Mouse (Mus musculus): ENCODE data around the gene Ajap1. TPM values are rescaled to one million over a fixed set of nuclear protein-coding genes. Genes with fewer than 3 reads are reported as not detected.
A peak's percentile ranks its signal among the peaks of the same experiment; 100 is the strongest.

The Ajap1 gene
- polyA plus RNA-seq, 1 experiment from 2014 or later: 0.13 TPM

DNA sequence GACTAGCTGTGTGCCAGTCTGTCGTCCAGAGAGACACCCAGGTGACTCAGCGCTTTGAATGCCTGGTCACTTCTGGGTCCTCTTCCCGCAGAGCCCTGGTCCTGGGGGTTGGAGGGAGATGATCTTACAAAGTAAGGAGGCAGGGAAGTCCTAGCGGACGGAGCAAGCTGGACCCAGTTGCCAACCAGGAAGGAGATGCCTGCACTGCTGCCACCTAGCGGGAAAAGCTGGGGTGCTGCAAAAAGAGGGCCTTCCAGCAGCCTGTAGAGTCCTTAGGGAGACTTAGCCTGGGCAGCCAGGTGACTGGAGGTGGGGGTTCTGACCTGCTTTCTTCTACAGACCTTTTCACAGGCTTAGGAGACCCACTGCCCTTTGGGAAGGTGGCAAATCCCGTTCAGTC is 1.8 kb upstream of the Ajap1 start:
- Histone ChIP-seq H3K9ac (no peak overlapping the region), H3K4me2 (no peak overlapping the region), H3K9me3 (replicated peaks) (no peaks in the 10 kb centered on the region), H3K4me1 (replicated peaks) (peaks cover 21% of the 10 kb centered on the region), H3K27me3 (peaks cover 85% of the 10 kb centered on the region), H3K4me3 (no peak overlapping the region), H3K27ac (no peak overlapping the region), H3K36me3 (no peaks in the 10 kb centered on the region)
- no peak for ATAC-seq (replicated peaks; ENCODE audit: insufficient number of reproducible peaks, insufficient read depth, low FRiP score, low read depth)
- 3% methylated on average over 7 of the region's 7 CpGs for WGBS

DNA sequence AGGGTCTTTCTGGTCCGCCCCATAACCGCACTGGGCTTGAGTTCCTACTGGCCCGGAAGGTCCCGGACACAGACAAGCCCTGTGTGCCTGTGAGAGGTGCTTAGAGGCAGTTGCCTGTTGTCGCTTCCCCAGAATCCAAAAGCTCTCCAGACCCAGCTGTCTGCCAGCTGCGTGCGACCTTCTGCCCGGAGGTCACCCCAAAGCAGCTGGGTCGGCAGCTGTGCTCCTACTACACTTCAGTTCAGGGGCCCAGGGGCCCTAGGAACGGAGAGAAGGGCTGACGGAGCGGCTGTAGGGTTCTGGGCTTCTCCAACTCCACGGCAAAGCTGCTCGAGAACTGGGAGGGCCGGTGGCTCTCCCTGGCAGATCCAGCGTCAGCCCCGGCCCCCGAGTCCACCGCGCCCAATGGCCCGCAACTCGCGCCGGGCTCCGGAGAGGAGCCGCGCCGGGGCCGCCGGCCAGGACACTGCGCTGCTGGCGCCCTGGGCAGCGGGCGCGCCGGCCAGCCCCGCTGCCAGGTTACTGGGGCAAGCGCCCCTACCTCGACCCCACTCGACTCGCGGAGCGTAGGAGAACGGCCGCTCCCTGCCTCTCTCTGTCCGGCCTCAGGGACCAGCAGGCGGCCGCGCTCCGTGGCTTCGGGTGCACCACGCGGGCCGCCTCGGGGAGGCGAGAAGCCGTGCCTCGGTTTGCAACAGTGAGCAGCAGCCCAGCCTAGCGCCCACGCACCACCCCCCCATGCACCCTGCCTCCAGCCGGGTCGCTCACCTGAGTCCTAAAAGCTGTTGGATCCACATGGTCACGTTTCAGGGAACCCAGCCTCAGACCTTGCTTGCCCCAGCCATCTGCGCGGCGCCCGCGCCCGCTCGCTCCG is 1.0 kb downstream of the Ajap1 start:
- Histone ChIP-seq H3K4me1 (replicated peaks) (peaks cover 21% of the 10 kb centered on the region), H3K36me3 (no peaks in the 10 kb centered on the region), H3K9ac (no peak overlapping the region; the same call in 1 of the 2 replicates), H3K9me3 (replicated peaks) (no peaks in the 10 kb centered on the region), H3K27ac (no peak overlapping the region), H3K4me3 (peak overlapping the region; percentile 36), H3K4me2 (peak overlapping the region; percentile 67), H3K27me3 (peaks cover 98% of the 10 kb centered on the region)
- ATAC-seq (replicated peaks; ENCODE audit: insufficient number of reproducible peaks, insufficient read depth, low FRiP score, low read depth): no peak
- 1% methylated on average over 71 of the region's 71 CpGs for WGBS

DNA sequence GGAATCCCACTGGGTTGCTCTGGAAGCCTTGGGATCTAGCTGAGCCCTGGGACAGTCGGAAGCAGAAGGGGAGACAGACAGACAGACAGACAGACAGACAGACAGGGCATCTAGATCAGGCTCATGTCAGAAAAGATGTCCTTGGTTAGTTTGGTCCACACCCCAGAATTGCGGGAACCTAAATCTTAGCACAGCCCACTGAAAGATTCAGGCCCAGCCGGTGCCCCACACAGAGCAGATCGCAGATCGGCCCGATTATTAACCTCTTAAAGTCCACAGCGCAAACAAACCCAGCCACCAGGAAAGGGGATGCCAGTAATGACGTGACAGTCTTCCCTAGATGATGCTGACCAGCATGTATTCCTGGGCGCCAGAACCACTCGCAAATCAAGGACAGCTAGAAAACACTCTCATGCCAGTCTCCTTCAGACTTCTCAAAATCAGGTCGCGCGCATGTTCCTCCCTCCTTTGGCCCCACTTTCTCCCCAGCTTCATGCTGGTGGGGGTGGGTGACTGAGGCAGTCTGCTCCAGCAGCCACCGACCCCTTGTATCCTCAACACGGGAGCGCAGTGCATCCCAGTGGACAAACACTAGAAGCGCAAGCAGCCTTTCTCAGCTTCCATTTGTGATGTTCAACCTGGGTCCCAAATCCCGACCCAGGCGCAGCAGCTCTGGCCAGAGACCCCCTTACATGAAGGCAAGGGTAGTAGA is 1.9 kb downstream of the Ajap1 start:
- H3K4me2 ChIP-seq: peak overlapping the region; percentile 67
- no peak overlapping the region for H3K9ac ChIP-seq
- H3K9me3 ChIP-seq (replicated peaks): no peaks in the 10 kb centered on the region
- no peaks in the 10 kb centered on the region for H3K36me3 ChIP-seq
- 4% methylated on average over 19 of the region's 19 CpGs for WGBS
- peak overlapping the region; percentile 36 for H3K4me3 ChIP-seq
- peaks cover 100% of the 10 kb centered on the region for H3K27me3 ChIP-seq
- ATAC-seq (replicated peaks; ENCODE audit: insufficient number of reproducible peaks, insufficient read depth, low FRiP score, low read depth): no peak
- no peak overlapping the region for H3K27ac ChIP-seq
- peaks cover 21% of the 10 kb centered on the region for H3K4me1 ChIP-seq (replicated peaks)

DNA sequence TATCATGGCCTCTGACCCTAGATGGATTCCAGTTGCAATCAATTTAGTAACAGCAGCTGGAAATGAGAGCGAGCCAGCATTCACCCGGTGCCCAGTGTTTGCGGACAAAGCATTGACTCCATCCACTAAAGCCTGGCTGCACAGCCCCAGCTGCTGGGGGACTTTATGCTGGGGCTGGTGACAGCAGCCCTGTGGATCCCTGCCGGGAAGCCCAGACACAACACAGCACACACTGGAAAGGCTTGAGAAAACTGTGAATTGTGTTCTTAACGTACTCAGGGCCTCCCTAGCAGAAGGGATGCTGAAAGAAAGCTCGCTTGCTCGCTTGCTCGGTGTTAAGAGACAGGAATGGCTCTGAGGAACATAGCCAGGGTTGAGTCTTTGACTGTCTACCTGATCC is 3.5 kb downstream of the Ajap1 start:
- no peak overlapping the region for H3K4me3 ChIP-seq
- H3K27ac ChIP-seq: no peak overlapping the region
- 25% methylated on average over 8 of the region's 8 CpGs for WGBS
- H3K36me3 ChIP-seq: no peaks in the 10 kb centered on the region
- H3K9ac ChIP-seq: no peak overlapping the region
- H3K9me3 ChIP-seq (replicated peaks): no peaks in the 10 kb centered on the region
- H3K27me3 ChIP-seq: peaks cover 88% of the 10 kb centered on the region
- no peak overlapping the region for H3K4me2 ChIP-seq
- no peak for ATAC-seq (replicated peaks; ENCODE audit: insufficient number of reproducible peaks, insufficient read depth, low FRiP score, low read depth)
- peaks cover 21% of the 10 kb centered on the region for H3K4me1 ChIP-seq (replicated peaks)

DNA sequence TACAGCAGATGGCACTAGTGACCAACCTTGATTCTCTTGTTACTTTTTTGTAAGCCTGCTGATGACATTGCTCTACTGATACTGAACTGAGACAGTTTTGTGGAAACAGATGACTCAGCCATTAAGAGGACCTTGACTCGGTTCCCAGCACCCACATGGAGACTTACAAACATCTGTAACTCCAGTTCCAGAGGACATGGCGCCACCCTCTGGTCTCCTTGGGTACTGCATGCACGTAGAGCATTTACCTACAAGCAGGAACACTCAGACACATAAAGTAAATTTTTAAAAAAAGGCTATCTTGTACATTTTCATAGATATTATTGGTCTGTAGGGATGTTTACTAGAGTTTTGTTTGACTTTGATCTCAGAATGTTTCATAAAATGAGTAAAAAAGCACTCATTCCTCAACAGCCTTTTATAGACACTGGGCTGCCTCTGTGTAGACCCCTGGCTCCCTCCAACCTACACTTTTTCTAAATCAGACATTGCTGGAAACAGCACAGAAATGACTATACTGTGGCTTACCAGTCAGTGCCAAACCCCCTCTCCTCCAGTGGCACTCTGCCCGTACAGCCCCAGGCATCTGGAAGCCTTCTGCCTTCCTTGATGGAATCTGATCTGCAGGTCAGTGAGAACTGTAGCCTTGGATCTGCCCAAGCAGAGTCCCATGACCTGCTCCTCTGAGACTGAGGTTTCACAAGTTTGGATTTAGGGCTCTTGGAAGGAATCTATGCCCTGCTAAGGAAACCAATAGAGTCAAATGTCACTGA is 8.9 kb downstream of the Ajap1 start:
- Histone ChIP-seq H3K4me2 (no peak overlapping the region), H3K4me1 (replicated peaks) (no peaks in the 10 kb centered on the region), H3K9me3 (replicated peaks) (no peaks in the 10 kb centered on the region), H3K27ac (no peak overlapping the region), H3K36me3 (no peaks in the 10 kb centered on the region), H3K9ac (no peak overlapping the region), H3K27me3 (peaks cover 33% of the 10 kb centered on the region), H3K4me3 (no peak overlapping the region)
- WGBS: 68% methylated on average over 4 of the region's 4 CpGs
- no peak for ATAC-seq (replicated peaks; ENCODE audit: insufficient number of reproducible peaks, insufficient read depth, low FRiP score, low read depth)

DNA sequence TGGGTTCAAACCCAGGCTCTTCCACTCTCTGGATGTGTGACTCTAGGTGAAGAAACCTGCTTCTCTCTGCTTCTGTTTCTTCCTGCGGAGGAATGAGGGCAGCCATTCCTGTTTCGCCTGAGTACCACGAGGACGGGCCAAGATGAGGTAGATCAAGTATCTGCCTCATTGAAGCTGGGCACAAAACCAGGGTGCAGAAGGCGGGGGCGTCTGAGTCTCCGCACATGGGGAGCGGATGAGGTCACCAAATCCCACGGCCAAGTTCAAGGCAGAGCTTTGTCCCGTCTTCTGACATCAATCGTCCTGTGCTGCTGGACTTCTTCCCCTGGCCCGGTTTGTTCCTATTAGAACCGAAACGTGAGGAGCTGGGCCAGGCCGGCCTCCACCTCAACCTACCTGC is 12.9 kb downstream of the Ajap1 start:
- Histone ChIP-seq H3K36me3 (no peaks in the 10 kb centered on the region), H3K4me3 (no peak overlapping the region), H3K27ac (no peak overlapping the region), H3K9ac (no peak overlapping the region), H3K9me3 (replicated peaks) (no peaks in the 10 kb centered on the region), H3K4me2 (no peak overlapping the region), H3K27me3 (no peaks in the 10 kb centered on the region), H3K4me1 (replicated peaks) (no peaks in the 10 kb centered on the region)
- WGBS: 79% methylated on average over 15 of the region's 15 CpGs
- ATAC-seq (replicated peaks; ENCODE audit: insufficient number of reproducible peaks, insufficient read depth, low FRiP score, low read depth): no peak

DNA sequence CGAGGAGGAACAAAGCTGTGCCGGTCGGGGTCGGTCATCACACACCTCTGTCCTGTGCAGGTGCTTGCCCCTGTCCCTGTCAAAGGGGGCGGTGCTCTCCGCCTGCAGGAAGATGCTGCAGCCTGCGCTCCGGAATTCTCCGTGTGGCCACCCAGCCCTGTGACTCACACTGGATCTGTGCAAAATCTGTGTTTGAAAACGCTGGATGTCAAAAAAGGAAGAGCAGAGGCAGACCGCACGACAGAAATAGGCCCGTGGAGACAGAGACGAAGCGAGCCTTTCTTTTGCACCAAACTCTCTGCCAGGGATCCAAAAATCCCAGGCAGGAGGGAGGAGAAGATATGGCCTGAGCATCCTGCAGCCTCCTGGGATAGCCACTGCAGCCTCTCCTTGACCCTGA is 22.7 kb downstream of the Ajap1 start:
- WGBS: 71% methylated on average over 15 of the region's 15 CpGs
- no peaks in the 10 kb centered on the region for H3K9me3 ChIP-seq (replicated peaks)

DNA sequence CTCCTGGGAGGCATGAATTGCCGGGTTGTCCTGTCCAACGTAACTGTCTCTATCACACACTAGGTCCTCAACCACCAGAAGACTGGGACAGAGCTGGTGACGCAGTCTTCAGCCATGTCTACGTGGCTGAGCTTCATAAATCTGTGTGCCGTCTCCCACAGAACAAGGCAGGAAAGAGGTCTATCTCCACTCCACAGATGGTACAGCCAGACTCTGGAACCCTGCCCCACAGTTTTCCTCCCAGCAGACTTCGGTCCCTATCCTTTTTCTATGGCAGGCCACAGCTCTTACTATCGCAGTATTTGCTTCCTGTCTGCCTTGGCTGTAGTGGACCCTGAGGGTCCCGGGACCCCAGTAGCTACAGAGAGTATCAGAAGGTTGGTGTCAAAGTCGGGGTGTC is 23.1 kb downstream of the Ajap1 start:
- no peak for ATAC-seq (replicated peaks; ENCODE audit: insufficient number of reproducible peaks, insufficient read depth, low FRiP score, low read depth)

More for the DNA sequence above, 22.7 kb downstream of the Ajap1 start:
- H3K36me3 ChIP-seq: no peaks in the 10 kb centered on the region
- H3K4me3 ChIP-seq: no peak overlapping the region
- peaks cover 4% of the 10 kb centered on the region; the same call in 1 of the 2 replicates for H3K27me3 ChIP-seq
- no peak overlapping the region for H3K27ac ChIP-seq
- no peak for ATAC-seq (replicated peaks; ENCODE audit: insufficient number of reproducible peaks, insufficient read depth, low FRiP score, low read depth)
- no peak overlapping the region for H3K4me2 ChIP-seq
- H3K9ac ChIP-seq: no peak overlapping the region
- no peaks in the 10 kb centered on the region for H3K4me1 ChIP-seq (replicated peaks)

DNA sequence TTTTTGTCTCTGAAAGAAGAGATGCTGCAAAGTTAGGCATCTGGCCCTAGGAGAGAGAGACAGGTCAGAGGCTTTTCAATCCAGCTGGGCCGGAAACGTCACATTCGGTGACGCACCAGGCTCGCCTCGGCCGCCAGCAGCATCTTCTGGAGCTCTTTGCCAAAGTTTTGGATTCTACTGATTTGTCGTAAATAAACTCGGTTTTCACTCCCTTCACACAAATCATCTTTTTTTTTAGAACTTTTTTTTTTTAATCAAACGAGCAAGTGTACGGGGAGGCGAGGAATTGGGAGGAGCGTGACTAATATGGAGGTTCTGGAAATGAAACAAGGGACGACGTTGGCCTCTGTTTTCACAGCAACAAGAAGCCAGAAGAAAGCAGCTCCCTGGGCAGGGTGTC is 23.8 kb downstream of the Ajap1 start:
- Histone ChIP-seq H3K36me3 (no peaks in the 10 kb centered on the region), H3K4me2 (no peak overlapping the region), H3K9ac (no peak overlapping the region), H3K4me1 (replicated peaks) (no peaks in the 10 kb centered on the region), H3K27ac (no peak overlapping the region), H3K27me3 (peaks cover 4% of the 10 kb centered on the region; the same call in 1 of the 2 replicates), H3K9me3 (replicated peaks) (no peaks in the 10 kb centered on the region), H3K4me3 (no peak overlapping the region)
- no peak for ATAC-seq (replicated peaks; ENCODE audit: insufficient number of reproducible peaks, insufficient read depth, low FRiP score, low read depth)
- 84% methylated on average over 15 of the region's 15 CpGs for WGBS

More for the DNA sequence above, 23.1 kb downstream of the Ajap1 start:
- Histone ChIP-seq H3K4me3 (no peak overlapping the region), H3K27me3 (peaks cover 4% of the 10 kb centered on the region; the same call in 1 of the 2 replicates), H3K9ac (no peak overlapping the region), H3K27ac (no peak overlapping the region), H3K36me3 (no peaks in the 10 kb centered on the region), H3K4me2 (no peak overlapping the region), H3K9me3 (replicated peaks) (no peaks in the 10 kb centered on the region), H3K4me1 (replicated peaks) (no peaks in the 10 kb centered on the region)
- 76% methylated on average over 9 of the region's 9 CpGs for WGBS

DNA sequence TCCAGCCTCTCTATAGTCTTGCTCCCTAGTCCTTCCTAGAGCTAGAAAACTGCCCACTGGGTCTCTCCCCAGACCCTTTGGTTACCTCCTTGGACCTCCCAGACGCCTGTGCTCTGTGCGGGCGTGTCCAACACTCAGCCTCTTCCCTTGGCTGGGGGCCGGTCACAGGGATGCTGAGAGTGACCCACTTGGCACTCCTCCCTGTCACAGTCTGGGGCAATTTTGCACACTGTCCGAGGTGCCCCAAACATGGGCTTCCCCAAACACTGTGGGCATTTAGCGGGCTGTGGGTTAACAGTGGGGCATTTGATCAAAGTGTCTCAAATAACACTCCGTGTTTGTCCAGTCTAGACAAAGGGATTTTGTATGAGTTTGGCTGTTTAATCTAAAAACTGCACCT is 29.1 kb downstream of the Ajap1 start:
- no peak overlapping the region for H3K4me2 ChIP-seq
- H3K4me3 ChIP-seq: no peak overlapping the region
- H3K36me3 ChIP-seq: no peaks in the 10 kb centered on the region
- no peak overlapping the region for H3K9ac ChIP-seq
- H3K9me3 ChIP-seq (replicated peaks): no peaks in the 10 kb centered on the region
- 81% methylated on average over 7 of the region's 7 CpGs for WGBS
- no peaks in the 10 kb centered on the region; the same call in 1 of the 2 replicates for H3K27me3 ChIP-seq
- no peaks in the 10 kb centered on the region for H3K4me1 ChIP-seq (replicated peaks)
- no peak for ATAC-seq (replicated peaks; ENCODE audit: insufficient number of reproducible peaks, insufficient read depth, low FRiP score, low read depth)
- no peak overlapping the region for H3K27ac ChIP-seq

DNA sequence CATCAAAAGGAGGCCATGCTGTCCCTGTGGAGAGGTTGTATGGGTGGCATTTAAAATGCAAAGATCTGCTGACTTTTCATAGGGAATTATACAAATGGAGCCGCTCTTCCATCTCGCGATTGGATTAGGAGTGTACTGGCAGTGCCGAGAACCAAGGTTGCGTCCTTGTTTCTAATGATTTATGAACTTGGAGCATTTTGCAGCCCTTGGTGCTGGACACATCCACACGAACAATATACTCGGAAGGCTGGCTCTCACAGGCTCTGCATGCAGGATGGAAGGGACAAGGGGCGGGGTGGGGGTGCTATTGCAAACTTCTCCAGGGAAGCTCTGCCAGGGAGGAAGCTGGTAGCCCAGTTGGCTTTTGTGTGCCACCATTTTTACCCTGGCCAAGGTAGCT is 31.1 kb downstream of the Ajap1 start:
- ATAC-seq (replicated peaks; ENCODE audit: insufficient number of reproducible peaks, insufficient read depth, low FRiP score, low read depth): no peak
- 83% methylated on average over 8 of the region's 8 CpGs for WGBS
- no peak overlapping the region for H3K27ac ChIP-seq
- H3K4me1 ChIP-seq (replicated peaks): no peaks in the 10 kb centered on the region
- H3K27me3 ChIP-seq: no peaks in the 10 kb centered on the region; the same call in 1 of the 2 replicates
- no peak overlapping the region for H3K4me2 ChIP-seq
- no peak overlapping the region for H3K4me3 ChIP-seq
- H3K9me3 ChIP-seq (replicated peaks): no peaks in the 10 kb centered on the region
- no peak overlapping the region for H3K9ac ChIP-seq
- no peaks in the 10 kb centered on the region for H3K36me3 ChIP-seq
